Mouse (Mus musculus) limb, embryonic 11.5 days (tissue): Measurements from ENCODE around the gene Irx4. TPM values are rescaled to one million over a fixed set of nuclear protein-coding genes. Genes with fewer than 3 reads are reported as not detected.

Source experiments
- ATAC-seq: fragments of 200-750 bp; cut with Nextera tagmentation; 2 replicates; pipeline ENCODE4 v1.8.0; 2017; ENCODE audit warnings: low read depth; ENCODE audit not compliant: insufficient number of reproducible peaks, low FRiP score, low TSS enrichment
- DNase-seq: peaks from one replicate; pipeline ENCODE4 v3.0.0-alpha.2; 2015; ENCODE audit warnings: low spot score
- H3K27ac ChIP-seq: fragments of 300-500 bp; sonication (generic); replicated peaks from 2 replicates; pipeline ENCODE4 v1.5.1; 2014; ENCODE audit warnings: low read depth, mild to moderate bottlenecking, low read length
- H3K27me3 ChIP-seq: fragments of 300-500 bp; sonication (generic); 2 replicates; pipeline ENCODE4 v1.6.1; 2014; ENCODE audit warnings: mild to moderate bottlenecking, low read length, mixed read lengths; ENCODE audit not compliant: control insufficient read depth, insufficient read depth
- H3K36me3 ChIP-seq: fragments of 300-500 bp; sonication (generic); 2 replicates; pipeline ENCODE4 v1.6.1; 2014; ENCODE audit warnings: mild to moderate bottlenecking, low read length, moderate library complexity, mixed read lengths; ENCODE audit not compliant: control insufficient read depth, insufficient read depth
- H3K4me1 ChIP-seq: fragments of 300-500 bp; sonication (generic); 2 replicates; pipeline ENCODE4 v1.6.1; 2014; ENCODE audit warnings: low read length, mixed read lengths; ENCODE audit not compliant: control insufficient read depth, insufficient read depth
- H3K4me2 ChIP-seq: fragments of 300-500 bp; sonication (generic); 2 replicates; pipeline ENCODE4 v1.6.1; 2014; ENCODE audit warnings: low read depth, mild to moderate bottlenecking, moderate library complexity; ENCODE audit not compliant: severe bottlenecking
- H3K4me3 ChIP-seq: fragments of 300-500 bp; sonication (generic); 2 replicates; pipeline ENCODE4 v1.5.1; 2014; ENCODE audit warnings: low read depth, low read length
- H3K9ac ChIP-seq: fragments of 300-500 bp; sonication (generic); 2 replicates; pipeline ENCODE4 v1.6.1; 2014; ENCODE audit warnings: mild to moderate bottlenecking, low read length
- H3K9me3 ChIP-seq: fragments of 300-500 bp; sonication (generic); 2 replicates; pipeline ENCODE4 v1.6.1; 2016; ENCODE audit warnings: low read length; ENCODE audit not compliant: control insufficient read depth
- WGBS: fragments of 180-500 bp; shearing (Covaris S2); extraction: QIAGEN DNeasy Blood & Tissue Kit; methylation state at CpG from one replicate; pipeline ENCODE4 v1.1.7; 2014; 5-methylcytosine and 5-hydroxymethylcytosine counted together
- polyA plus RNA-seq: library from polyadenylated mRNA; unstranded; fragments of >200 nt; fragmentation: Nextera tagmentation; extraction: Ambion mirVana; gene quantifications from 2 replicates; pipeline ENCODE4 v1.2.1, GENCODE M21; 2014

The Irx4 gene
- polyA plus RNA-seq, 1 experiment from 2014 or later: 3.1 TPM

GRCm38 (mm10) chr13:73272794-73273282 is 12.6 kb downstream of the Irx4 start:
- H3K9me3 ChIP-seq: no peaks in the 10 kb centered on the region
- no peak overlapping the region for H3K9ac ChIP-seq
- no peak overlapping the region for H3K4me3 ChIP-seq
- no peaks in the 10 kb centered on the region for H3K36me3 ChIP-seq
- H3K4me2 ChIP-seq: no peak overlapping the region
- DNase-seq (no peak), ATAC-seq (no peak)
- no peaks in the 10 kb centered on the region for H3K4me1 ChIP-seq
- peaks cover 68% of the 10 kb centered on the region for H3K27me3 ChIP-seq
- no peak overlapping the region for H3K27ac ChIP-seq

DNA sequence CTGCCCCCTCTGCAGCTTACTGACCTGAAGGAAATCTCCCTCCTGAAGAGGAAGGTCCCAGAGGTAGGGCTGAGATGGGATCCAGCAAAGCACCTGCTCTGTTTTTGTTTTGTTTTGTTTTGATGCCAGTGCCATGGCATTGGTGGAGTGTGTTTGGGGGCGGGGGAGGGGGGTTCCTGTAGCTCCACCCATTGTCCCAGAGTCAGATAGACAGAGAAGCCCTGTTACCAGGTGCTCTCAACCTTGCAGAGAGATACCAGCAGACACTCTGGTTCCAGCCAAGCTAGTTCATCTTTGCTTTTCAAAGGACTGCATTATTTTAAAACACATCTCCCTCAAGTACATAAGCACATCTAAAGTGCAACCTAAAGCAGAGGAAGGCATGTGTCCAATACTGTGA is 13.3 kb downstream of the Irx4 start:
- ATAC-seq (no peak), DNase-seq (no peak)
- no peak overlapping the region for H3K27ac ChIP-seq
- WGBS: 50% methylated on average over 1 of the region's 1 CpGs
- H3K27me3 ChIP-seq: peaks cover 61% of the 10 kb centered on the region
- H3K36me3 ChIP-seq: no peaks in the 10 kb centered on the region
- no peak overlapping the region for H3K4me2 ChIP-seq
- no peak overlapping the region for H3K9ac ChIP-seq
- no peaks in the 10 kb centered on the region for H3K4me1 ChIP-seq
- no peaks in the 10 kb centered on the region for H3K9me3 ChIP-seq
- no peak overlapping the region for H3K4me3 ChIP-seq

DNA sequence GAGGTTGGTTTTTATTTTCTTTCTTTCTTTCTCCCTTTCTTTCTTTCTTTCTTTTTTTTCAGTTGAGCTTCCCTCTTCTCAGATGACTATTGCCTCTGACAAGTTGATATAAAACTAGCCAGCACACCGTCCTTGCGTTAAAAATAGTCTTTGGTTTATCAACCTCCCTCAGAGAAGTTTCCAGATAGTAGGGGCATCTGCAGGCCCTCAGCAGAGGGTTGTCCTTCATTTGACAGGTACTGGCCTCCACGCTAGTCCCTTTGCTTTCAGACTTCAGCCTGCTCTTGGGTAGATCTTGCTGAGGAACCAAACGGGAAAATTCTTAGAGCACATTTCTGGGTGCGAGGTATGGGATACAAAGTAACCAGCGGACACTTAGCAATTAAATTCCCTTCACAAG is 17.1 kb downstream of the Irx4 start:
- Histone ChIP-seq H3K27ac (no peak overlapping the region), H3K9ac (no peak overlapping the region), H3K27me3 (peaks cover 23% of the 10 kb centered on the region), H3K4me3 (no peak overlapping the region), H3K4me2 (no peak overlapping the region), H3K9me3 (no peaks in the 10 kb centered on the region), H3K36me3 (no peaks in the 10 kb centered on the region), H3K4me1 (0 out of 2 replicates have a peak, but pooled peaks cover 3% of the 10 kb centered on the region)
- WGBS: 88% methylated on average over 6 of the region's 6 CpGs
- DNase-seq: no peak
- ATAC-seq: no peak

DNA sequence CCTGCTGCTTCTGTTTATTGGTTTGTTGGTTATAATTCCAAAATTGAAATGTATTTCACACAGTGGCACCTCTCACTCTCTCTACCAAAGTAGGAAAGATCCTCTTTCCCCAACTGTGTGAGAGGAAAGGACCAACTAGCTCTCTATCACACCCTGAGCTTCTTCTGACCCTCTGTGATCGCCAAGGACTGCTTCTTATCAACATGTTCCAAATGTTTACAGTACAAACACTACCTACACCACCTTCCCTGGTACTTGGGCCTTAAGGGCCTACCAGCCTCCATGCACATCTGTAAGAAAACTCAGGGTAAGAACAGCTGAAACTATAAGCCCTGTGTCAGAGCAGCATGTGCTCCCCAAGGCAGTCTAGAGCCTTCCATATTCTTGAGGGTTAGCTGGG is 17.5 kb downstream of the Irx4 start:
- Histone ChIP-seq H3K4me3 (no peak overlapping the region), H3K9me3 (no peaks in the 10 kb centered on the region), H3K4me1 (0 out of 2 replicates have a peak, but pooled peaks cover 3% of the 10 kb centered on the region), H3K36me3 (no peaks in the 10 kb centered on the region), H3K27me3 (peaks cover 19% of the 10 kb centered on the region), H3K4me2 (no peak overlapping the region), H3K9ac (no peak overlapping the region), H3K27ac (no peak overlapping the region)
- ATAC-seq (no peak), DNase-seq (no peak)
- 67% methylated on average over 1 of the region's 1 CpGs for WGBS

- no peak for DNase-seq
- H3K4me2 ChIP-seq: no peak overlapping the region
Measured at GRCm38 (mm10) chr13:73279196-73279595, 18.9 kb downstream of the Irx4 start.

GRCm38 (mm10) chr13:73282407-73282806 is 22.1 kb downstream of the Irx4 start:
- Histone ChIP-seq H3K9ac (no peak overlapping the region), H3K4me1 (0 out of 2 replicates have a peak, but pooled peaks cover 3% of the 10 kb centered on the region), H3K9me3 (no peaks in the 10 kb centered on the region), H3K4me2 (no peak overlapping the region), H3K27me3 (no peaks in the 10 kb centered on the region), H3K27ac (no peak overlapping the region), H3K4me3 (no peak overlapping the region), H3K36me3 (no peaks in the 10 kb centered on the region)
- WGBS: 73% methylated on average over 2 of the region's 2 CpGs
- DNase-seq (no peak), ATAC-seq (no peak)

More at GRCm38 (mm10) chr13:73279196-73279595, 18.9 kb downstream of the Irx4 start:
- no peak for ATAC-seq
- Histone ChIP-seq H3K27me3 (peaks cover 5% of the 10 kb centered on the region), H3K9ac (no peak overlapping the region), H3K4me1 (0 out of 2 replicates have a peak, but pooled peaks cover 3% of the 10 kb centered on the region), H3K27ac (no peak overlapping the region), H3K36me3 (no peaks in the 10 kb centered on the region), H3K9me3 (no peaks in the 10 kb centered on the region), H3K4me3 (no peak overlapping the region)
- 49% methylated on average over 1 of the region's 1 CpGs for WGBS

DNA sequence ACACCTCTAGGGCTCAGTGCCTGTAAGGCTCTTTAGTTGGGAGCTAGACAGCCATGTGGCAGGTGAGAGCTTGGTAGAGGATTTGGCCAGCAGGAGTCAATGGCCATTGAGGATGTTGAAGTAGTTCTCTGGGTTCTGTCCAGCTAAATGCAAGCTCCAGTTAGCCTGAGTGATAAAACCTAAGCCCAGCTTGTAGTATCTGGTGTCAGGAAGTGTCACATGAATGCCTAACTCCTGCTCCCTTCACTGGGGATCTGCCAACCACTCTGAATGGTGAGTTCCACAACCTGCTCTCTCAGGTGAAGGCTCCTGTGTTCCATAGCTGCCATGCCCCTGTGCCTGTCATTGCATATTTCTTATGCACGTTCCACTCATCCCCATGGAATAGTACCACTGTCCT is 23.3 kb downstream of the Irx4 start:
- no peak overlapping the region for H3K4me3 ChIP-seq
- H3K36me3 ChIP-seq: no peaks in the 10 kb centered on the region
- WGBS: 93% methylated on average over 1 of the region's 1 CpGs
- no peak overlapping the region for H3K9ac ChIP-seq
- H3K9me3 ChIP-seq: no peaks in the 10 kb centered on the region
- no peak overlapping the region for H3K4me2 ChIP-seq
- ATAC-seq (no peak), DNase-seq (no peak)
- 0 out of 2 replicates have a peak, but pooled peaks cover 3% of the 10 kb centered on the region for H3K4me1 ChIP-seq
- no peaks in the 10 kb centered on the region for H3K27me3 ChIP-seq
- H3K27ac ChIP-seq: no peak overlapping the region

- Histone ChIP-seq H3K27ac (no peak overlapping the region), H3K9ac (no peak overlapping the region), H3K4me2 (no peak overlapping the region), H3K4me1 (no peaks in the 10 kb centered on the region), H3K9me3 (no peaks in the 10 kb centered on the region), H3K27me3 (no peaks in the 10 kb centered on the region), H3K36me3 (no peaks in the 10 kb centered on the region), H3K4me3 (no peak overlapping the region)
- WGBS: 83% methylated on average over 6 of the region's 6 CpGs
- ATAC-seq (no peak), DNase-seq (no peak)
Measured at GRCm38 (mm10) chr13:73290206-73290605, 29.9 kb downstream of the Irx4 start.

DNA sequence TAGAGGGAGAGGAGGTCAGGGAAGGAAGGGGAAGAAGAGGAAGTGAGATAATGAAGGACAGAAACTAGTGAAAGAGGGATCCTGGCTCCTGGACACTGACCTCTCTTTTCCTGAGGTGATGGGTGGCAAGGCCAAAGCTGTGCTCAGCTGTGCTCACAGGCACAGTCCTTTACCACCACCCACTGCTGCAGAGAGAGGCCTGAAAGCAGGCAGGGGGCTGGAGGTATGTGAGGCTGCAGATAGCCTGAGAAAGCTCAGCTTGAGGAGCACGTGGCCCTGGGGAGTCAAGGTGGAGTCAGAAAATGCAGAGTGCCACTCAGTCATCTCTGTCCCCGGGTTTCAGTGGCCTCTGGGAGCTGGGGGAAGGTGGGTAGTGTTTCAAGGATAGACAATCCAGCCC is 30.8 kb downstream of the Irx4 start:
- no peaks in the 10 kb centered on the region for H3K4me1 ChIP-seq
- no peaks in the 10 kb centered on the region for H3K9me3 ChIP-seq
- H3K4me2 ChIP-seq: no peak overlapping the region
- H3K36me3 ChIP-seq: no peaks in the 10 kb centered on the region
- no peak for DNase-seq
- no peaks in the 10 kb centered on the region for H3K27me3 ChIP-seq
- no peak overlapping the region for H3K9ac ChIP-seq
- WGBS: 29% methylated on average over 2 of the region's 2 CpGs
- no peak overlapping the region for H3K27ac ChIP-seq
- H3K4me3 ChIP-seq: no peak overlapping the region
- ATAC-seq: no peak
